Mouse (Mus musculus): ENCODE data around the gene Farp2.

DNA sequence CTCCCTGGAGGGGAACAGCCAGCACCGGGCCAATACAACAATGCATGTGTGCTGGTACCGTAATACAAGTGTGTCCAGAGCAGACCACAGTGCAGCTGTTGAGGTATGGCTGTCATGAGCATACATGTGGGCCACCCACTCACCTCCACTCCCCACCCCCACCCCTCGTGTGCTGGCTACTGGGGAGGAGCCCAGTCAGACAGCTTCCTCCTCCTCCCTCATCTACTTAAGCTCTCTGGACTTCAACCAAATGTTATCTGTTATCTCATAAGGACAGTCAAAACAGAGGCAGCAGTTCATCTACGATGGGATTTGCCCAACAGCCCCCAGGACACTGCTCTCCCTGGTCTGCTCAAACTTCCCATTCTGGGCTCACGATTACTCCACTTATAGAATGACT lies 107.1 kb downstream of the Farp2 start:
- TF ChIP-seq GATA1 (IDR thresholded peaks at IDR 0.05; ENCODE audit: low read length) = no peak
- TF ChIP-seq TAL1 (IDR thresholded peaks at IDR 0.05; ENCODE audit: low read length) = no peak

Data from erythroblast, embryonic 14.5 days (primary cell).